Mouse (Mus musculus): ENCODE data around the gene Phf11d. TPM values are rescaled to one million over a fixed set of nuclear protein-coding genes. Genes with fewer than 3 reads are reported as not detected.

Phf11d gene
- 5.5 and 6.0 TPM in 2 replicates for polyA plus RNA-seq (2015; fragmentation: Nextera tagmentation; extraction: Ambion mirVana)

GRCm38 (mm10) chr14:59365244-59365644, at the start of gene Phf11d:
Phf11d (minus strand) TSS chr14:59365470.

DNA sequence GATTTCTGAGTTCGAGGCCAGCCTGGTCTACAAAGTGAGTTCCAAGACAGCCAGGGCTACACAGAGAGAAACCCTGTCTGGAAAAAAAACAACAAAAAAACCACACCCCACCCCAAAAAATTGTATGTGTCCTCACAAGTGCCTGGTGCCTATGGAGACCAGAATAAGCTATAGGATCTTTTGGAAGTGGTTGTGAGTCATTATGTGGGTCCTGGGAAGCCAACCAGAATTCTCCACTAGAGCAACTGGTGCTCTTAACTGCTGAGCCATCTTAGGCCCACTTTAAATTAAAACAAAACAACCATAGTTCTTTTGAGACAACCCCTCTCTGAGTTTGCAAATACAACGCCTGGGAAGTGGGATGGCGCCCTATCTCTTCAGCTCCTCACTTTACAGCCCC, 30.0 kb upstream of the Phf11d start, which contains the start of gene Phf11c:
TSS of gene Phf11c (minus strand) at position 101 of the 400 bp plus-strand sequence.

DNA sequence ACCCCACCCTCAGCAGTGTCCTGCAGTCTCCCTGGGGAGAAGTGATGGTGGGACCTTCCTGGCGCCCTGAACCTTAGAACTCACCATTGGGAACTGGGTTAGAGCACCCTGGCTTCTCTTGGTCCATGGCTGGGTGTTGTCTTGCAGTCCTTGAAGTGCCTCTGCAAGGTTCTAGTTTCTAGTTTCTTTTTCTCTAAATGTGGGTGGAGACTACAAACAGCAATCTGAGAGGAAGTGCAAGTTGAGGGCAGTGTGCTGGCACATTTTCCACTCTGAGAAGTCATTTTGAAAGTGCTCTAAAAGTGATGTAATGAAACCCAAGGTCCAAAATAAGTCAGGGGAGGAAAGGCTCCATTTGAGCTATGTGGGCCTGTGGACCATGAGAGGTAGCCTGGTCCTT, 24.1 kb downstream of the Phf11d start, which contains the start of gene Phf11b:
TSS of gene Phf11b (minus strand) at position 163 of the 400 bp plus-strand sequence.

Other genes starting within 250 kb of the Phf11d start
- gene 1700129C05Rik, start 222.6 kb downstream of the Phf11d start, polyA plus RNA-seq (2015; fragmentation: Nextera tagmentation; extraction: Ambion mirVana): not detected in 2 replicates
- gene Gm5142, start 186.7 kb downstream of the Phf11d start, polyA plus RNA-seq (2015; fragmentation: Nextera tagmentation; extraction: Ambion mirVana): not detected in 2 replicates
- gene Rcbtb1, start 164.3 kb downstream of the Phf11d start, polyA plus RNA-seq (2015; fragmentation: Nextera tagmentation; extraction: Ambion mirVana): 14.4 and 14.5 TPM in 2 replicates
- gene Gm6904, start 105.3 kb downstream of the Phf11d start, polyA plus RNA-seq (2015; fragmentation: Nextera tagmentation; extraction: Ambion mirVana): not detected in 2 replicates
- 0.45 and 0.89 TPM in 2 replicates for gene Phf11a, start 67.9 kb downstream of the Phf11d start, polyA plus RNA-seq (2015; fragmentation: Nextera tagmentation; extraction: Ambion mirVana)
- gene Phf11b, start 24.1 kb downstream of the Phf11d start, polyA plus RNA-seq (2015; fragmentation: Nextera tagmentation; extraction: Ambion mirVana): 2.6 and 4.0 TPM in 2 replicates
- gene Phf11c, start 29.9 kb upstream of the Phf11d start, polyA plus RNA-seq (2015; fragmentation: Nextera tagmentation; extraction: Ambion mirVana): 0.10 and 0.17 TPM in 2 replicates
- 4.3 and 6.3 TPM in 2 replicates for gene Setdb2, start 75.4 kb upstream of the Phf11d start, polyA plus RNA-seq (2015; fragmentation: Nextera tagmentation; extraction: Ambion mirVana)
- 41.1 and 48.4 TPM in 2 replicates for gene Cab39l, start 75.5 kb upstream of the Phf11d start, polyA plus RNA-seq (2015; fragmentation: Nextera tagmentation; extraction: Ambion mirVana)
- gene Cdadc1, start 232.5 kb upstream of the Phf11d start, polyA plus RNA-seq (2015; fragmentation: Nextera tagmentation; extraction: Ambion mirVana): 31.4 and 32.1 TPM in 2 replicates